Comparison of ENCODE assay signal across 20 mouse cellular contexts in the genomic region with DNA sequence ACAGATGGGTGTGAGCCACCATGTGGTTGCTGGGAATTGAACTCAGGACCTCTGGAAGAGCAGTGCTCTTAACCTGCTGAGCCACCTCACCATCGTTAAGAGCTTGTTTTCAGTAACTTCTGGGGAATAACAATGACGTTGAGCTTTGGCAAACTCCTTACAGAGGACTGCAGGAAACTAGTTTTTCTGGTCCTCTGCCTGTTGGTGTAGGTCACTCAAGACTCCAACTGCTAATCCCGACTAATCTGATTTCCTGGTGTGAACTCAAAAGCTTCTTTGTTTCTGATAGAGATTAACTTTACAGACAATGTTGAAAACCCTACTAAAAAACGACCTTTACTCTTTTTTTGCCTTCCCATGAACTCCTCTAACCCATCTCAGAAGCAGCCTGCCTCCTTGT. TPM values are rescaled to one million over a fixed set of nuclear protein-coding genes. Genes with fewer than 3 reads are reported as not detected.
DNase-seq lines count a peak whose midpoint lies in the region; ATAC-seq lines count a peak whose summit lies in the region.
"Had no signal": no experiment of that assay in that cellular context is flagged by ENCODE, and none has a peak within 500 bp of the region (broad histone marks: within the 10 kb centered on the region; RNA-seq: fewer than 3 reads in every experiment).

No protein-coding gene starts in this region.

- no peak for DNase-seq in intestine, embryonic 14.5 days (ENCODE audit: low spot score)
- DNase-seq in retina, postnatal 1 day = peak; percentile 65
- DNase-seq in retina, embryonic 14.5 days (ENCODE audit: low spot score) = no peak
- DNase-seq in retina, postnatal 7 days (ENCODE audit: low read depth, low spot score) = peak; percentile 42
- no peak for DNase-seq in urinary bladder, postnatal 14 days (ENCODE audit: low spot score)
- no peak for DNase-seq in liver, embryonic 11.5 days (ENCODE audit: low spot score)
- DNase-seq: adrenal gland, adult 8-10 months; adrenal gland, postnatal 36 days; cerebellum, adult 2 months; cerebellum, postnatal 10 days; forebrain, postnatal 0 days; gastrocnemius, postnatal 14 days; heart, postnatal 36 days had no signal

- H3K27me3 ChIP-seq in intestine, embryonic 14.5 days (replicated peaks; ENCODE audit: control insufficient read depth, insufficient read depth, low read length) = no peaks in the 10 kb centered on the region
- no peaks in the 10 kb centered on the region for H3K27me3 ChIP-seq in intestine, embryonic 16.5 days (replicated peaks; ENCODE audit: control insufficient read depth, insufficient read depth, low read length)
- H3K27me3 ChIP-seq in liver, embryonic 11.5 days (replicated peaks; ENCODE audit: control insufficient read depth, insufficient read depth, low read length) = peaks cover 2% of the 10 kb centered on the region; the same call in 1 of the 2 replicates
- H3K27me3 ChIP-seq: hindbrain, embryonic 15.5 days had no signal

- ATAC-seq in intestine, embryonic 14.5 days (replicated peaks; ENCODE audit: low FRiP score, low TSS enrichment, low read depth) = no peak
- ATAC-seq in intestine, embryonic 16.5 days = no peak
- no peak for ATAC-seq in liver, embryonic 11.5 days (replicated peaks; ENCODE audit: low FRiP score)
- ATAC-seq: forebrain, postnatal 0 days had no signal

- H3K9ac ChIP-seq in intestine, embryonic 14.5 days (ENCODE audit: low read length) = no peak overlapping the region
- no peak overlapping the region for H3K9ac ChIP-seq in intestine, embryonic 16.5 days (ENCODE audit: low read depth, low read length)
- H3K9ac ChIP-seq in liver, embryonic 11.5 days (ENCODE audit: low read depth, low read length) = no peak overlapping the region
- H3K9ac ChIP-seq: forebrain, embryonic 12.5 days; forebrain, postnatal 0 days; heart, embryonic 13.5 days; hindbrain, embryonic 15.5 days had no signal

- H3K4me2 ChIP-seq in intestine, embryonic 14.5 days (ENCODE audit: low read length) = no peak overlapping the region
- H3K4me2 ChIP-seq in intestine, embryonic 16.5 days (ENCODE audit: low read depth, low read length) = no peak overlapping the region
- no peak overlapping the region for H3K4me2 ChIP-seq in liver, embryonic 11.5 days
- H3K4me2 ChIP-seq: forebrain, embryonic 12.5 days; heart, embryonic 13.5 days; hindbrain, embryonic 15.5 days had no signal

- H3K36me3 ChIP-seq in intestine, embryonic 14.5 days (ENCODE audit: control insufficient read depth, insufficient read depth, low read length) = no peaks in the 10 kb centered on the region
- H3K36me3 ChIP-seq in intestine, embryonic 16.5 days (ENCODE audit: control insufficient read depth, insufficient read depth, low read length) = no peaks in the 10 kb centered on the region
- no peaks in the 10 kb centered on the region for H3K36me3 ChIP-seq in liver, embryonic 11.5 days (ENCODE audit: control insufficient read depth, insufficient read depth, low read length)
- H3K36me3 ChIP-seq: forebrain, embryonic 12.5 days; heart, embryonic 13.5 days; hindbrain, embryonic 15.5 days had no signal

- 30% methylated on average over 4 of the region's 4 CpGs for WGBS in intestine, embryonic 14.5 days
- WGBS in intestine, embryonic 16.5 days = 15% methylated on average over 4 of the region's 4 CpGs
- 19% methylated on average over 4 of the region's 4 CpGs for WGBS in liver, embryonic 11.5 days

- no peaks in the 10 kb centered on the region; the same call in 1 of the 2 replicates for H3K4me1 ChIP-seq in intestine, embryonic 14.5 days (replicated peaks; ENCODE audit: control insufficient read depth, insufficient read depth, low read length)
- H3K4me1 ChIP-seq in intestine, embryonic 16.5 days (ENCODE audit: control insufficient read depth, insufficient read depth, low read length) = no peaks in the 10 kb centered on the region
- no peaks in the 10 kb centered on the region for H3K4me1 ChIP-seq in liver, embryonic 11.5 days (replicated peaks; ENCODE audit: control insufficient read depth, insufficient read depth, low read length)

- peaks cover 4% of the 10 kb centered on the region; the same call in 1 of the 2 replicates for H3K9me3 ChIP-seq in intestine, embryonic 14.5 days (ENCODE audit: control insufficient read depth, low read length)
- no peaks in the 10 kb centered on the region for H3K9me3 ChIP-seq in intestine, embryonic 16.5 days (ENCODE audit: control insufficient read depth, low read length)
- no peaks in the 10 kb centered on the region for H3K9me3 ChIP-seq in liver, embryonic 11.5 days (ENCODE audit: control insufficient read depth, low read length)
- H3K9me3 ChIP-seq: forebrain, embryonic 12.5 days; heart, embryonic 13.5 days; hindbrain, embryonic 15.5 days had no signal

- no peak overlapping the region for H3K4me3 ChIP-seq in intestine, embryonic 14.5 days (ENCODE audit: low read depth, low read length)
- H3K4me3 ChIP-seq in intestine, embryonic 16.5 days (ENCODE audit: low read length) = no peak overlapping the region
- no peak overlapping the region for H3K4me3 ChIP-seq in liver, embryonic 11.5 days (ENCODE audit: low read depth, low read length)
- H3K4me3 ChIP-seq: forebrain, embryonic 12.5 days; heart, embryonic 13.5 days; hindbrain, embryonic 15.5 days had no signal

- H3K27ac ChIP-seq in intestine, embryonic 14.5 days (ENCODE audit: low read depth) = 0 out of 2 replicates have a peak overlapping the region, but pooled peaks have one; percentile 11
- H3K27ac ChIP-seq in intestine, embryonic 16.5 days (ENCODE audit: low read length) = no peak overlapping the region
- H3K27ac ChIP-seq in liver, embryonic 11.5 days (ENCODE audit: low read depth, low read length) = no peak overlapping the region
- H3K27ac ChIP-seq: forebrain, embryonic 12.5 days; heart, embryonic 13.5 days; hindbrain, embryonic 15.5 days had no signal

RNA-seq across cellular contexts. Expression of a gene that starts 39.0 kb away (rescaled TPM):
- 489 and 529 TPM in 2 replicates for polyA plus RNA-seq in intestine, embryonic 14.5 days (2014; fragmentation: Nextera tagmentation; extraction: Ambion mirVana)
- 461 and 516 TPM in 2 replicates for polyA plus RNA-seq in intestine, embryonic 16.5 days (2015; fragmentation: Nextera tagmentation; extraction: Ambion mirVana)
- 541 and 572 TPM in 2 replicates for polyA plus RNA-seq in liver, embryonic 11.5 days (2014; fragmentation: Nextera tagmentation; extraction: Ambion mirVana)

RNA-seq across cellular contexts. Expression of a gene that starts 49.0 kb away (rescaled TPM):
- polyA plus RNA-seq in intestine, embryonic 14.5 days (2014; fragmentation: Nextera tagmentation; extraction: Ambion mirVana) = 0.05 TPM in 1 of 2 replicates, not detected in the other
- 2.2 and 4.8 TPM in 2 replicates for polyA plus RNA-seq in intestine, embryonic 16.5 days (2015; fragmentation: Nextera tagmentation; extraction: Ambion mirVana)
- polyA plus RNA-seq in liver, embryonic 11.5 days (2014; fragmentation: Nextera tagmentation; extraction: Ambion mirVana) = 17.8 and 19.8 TPM in 2 replicates
- polyA plus RNA-seq: C2C12; cerebellum, adult 2 months; embryonic facial prominence, embryonic 11.5 days; forebrain, postnatal 0 days; hindbrain, embryonic 11.5 days had no signal

RNA-seq across cellular contexts. Expression of a gene that starts 52.8 kb away (rescaled TPM):
- 29.6 and 35.9 TPM in 2 replicates for polyA plus RNA-seq in intestine, embryonic 14.5 days (2014; fragmentation: Nextera tagmentation; extraction: Ambion mirVana)
- 26.1 and 26.6 TPM in 2 replicates for polyA plus RNA-seq in intestine, embryonic 16.5 days (2015; fragmentation: Nextera tagmentation; extraction: Ambion mirVana)
- polyA plus RNA-seq in liver, embryonic 11.5 days (2014; fragmentation: Nextera tagmentation; extraction: Ambion mirVana) = 30.1 and 32.8 TPM in 2 replicates

Comparison
In these comparisons a context has a peak if more than half of its experiments do, and no peak if none do; other contexts are left out.
1. DNase-seq: peak in retina, postnatal 1 day (single experiment) and retina, postnatal 7 days (single experiment); none in intestine, embryonic 14.5 days (single experiment), retina, embryonic 14.5 days (single experiment), urinary bladder, postnatal 14 days (single experiment) and liver, embryonic 11.5 days (single experiment).